Mouse (Mus musculus) adrenal gland, postnatal 10 days (tissue): Measurements from ENCODE around the gene Ssxb5. TPM values are rescaled to one million over a fixed set of nuclear protein-coding genes. Genes with fewer than 3 reads are reported as not detected.
"Not testable (repeated sequence)": the region's sequence is repeated elsewhere in the genome, so short reads cannot be mapped to it uniquely, and the experiment has no call there.

Source experiments
- DNase-seq: peaks from one replicate; pipeline ENCODE4 v3.0.0; 2021; ENCODE audit warnings: mixed read lengths
- long read RNA-seq, 2 experiments: library from polyadenylated mRNA; stranded (forward); transcript quantifications; one replicate each; pipeline ENCODE4 v2.0.0; 2021
- total RNA-seq, 2 experiments: library from RNA; stranded (reverse); gene quantifications; 2 replicates each; pipeline ENCODE4 v1.2.3; 2021

Ssxb5 gene
- total RNA-seq = not detected
- long read RNA-seq, experiment 1 = 0 reads
- long read RNA-seq, experiment 2 = 0 reads

DNA sequence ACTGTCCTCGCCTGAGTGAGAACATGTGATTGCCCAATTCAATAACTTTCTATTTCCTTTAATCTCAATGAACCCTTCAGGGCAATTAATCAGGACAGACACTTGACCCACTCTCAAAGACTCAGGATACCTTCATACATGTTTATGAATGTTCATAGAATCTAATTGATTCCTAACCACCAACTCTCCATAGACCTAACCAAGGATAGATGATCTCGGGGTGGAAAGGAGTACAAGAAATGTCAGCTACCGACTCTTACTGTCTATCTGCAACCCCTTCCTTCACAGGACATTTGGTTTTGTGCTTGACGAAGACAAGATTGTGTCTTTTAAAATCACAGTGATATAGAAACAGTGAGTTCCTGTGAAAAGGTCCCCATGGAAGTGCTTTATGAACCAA lies at the start of gene Ssxb5:
Ssxb5 (plus strand) TSS at position 301 of the 400 bp plus-strand sequence.
- DNase-seq = not testable (repeated sequence)

DNA sequence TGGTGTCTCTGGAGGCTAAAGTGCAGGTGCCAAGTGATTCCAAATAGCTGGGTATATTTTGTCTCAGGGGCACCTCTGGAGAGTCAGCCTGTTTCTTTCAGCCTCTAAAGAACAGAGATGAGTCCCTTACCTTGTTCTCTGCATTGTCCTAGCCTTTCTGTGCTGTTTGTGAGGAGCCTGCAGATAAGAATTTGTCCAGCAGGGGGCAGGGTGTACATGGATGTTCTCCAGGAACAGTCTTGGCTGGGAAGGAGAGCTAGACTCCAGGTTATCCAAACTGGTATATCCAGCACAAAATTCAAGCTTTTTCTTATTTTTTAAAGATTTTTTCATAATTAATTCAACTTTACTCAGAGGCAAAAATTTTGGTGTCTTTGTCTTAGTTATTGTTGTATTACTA lies 28.6 kb downstream of the Ssxb5 start:
- peak; percentile 67 for DNase-seq

DNA sequence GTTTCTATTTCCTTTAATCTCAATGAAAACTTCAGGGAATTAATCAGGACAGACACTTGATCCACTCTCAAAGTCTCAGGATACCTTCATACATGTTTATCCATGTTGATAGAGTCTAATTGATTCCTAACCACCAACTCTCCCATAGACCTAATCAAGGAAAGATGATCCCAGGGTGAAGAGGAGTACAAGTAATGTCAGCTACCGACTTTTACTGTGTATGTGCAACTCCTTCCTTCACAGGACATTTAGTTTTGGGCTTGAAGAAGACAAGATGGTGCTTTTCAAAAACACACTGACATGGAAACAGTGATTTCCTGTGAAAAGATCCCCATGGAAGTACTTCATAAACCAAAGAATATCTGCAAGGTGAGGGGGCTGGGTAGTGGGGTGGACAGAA lies 40.2 kb downstream of the Ssxb5 start, which contains the start of gene Gm6592:
Gm6592 (plus strand) TSS at position 301 of the 400 bp plus-strand sequence.
- no peak for DNase-seq

DNA sequence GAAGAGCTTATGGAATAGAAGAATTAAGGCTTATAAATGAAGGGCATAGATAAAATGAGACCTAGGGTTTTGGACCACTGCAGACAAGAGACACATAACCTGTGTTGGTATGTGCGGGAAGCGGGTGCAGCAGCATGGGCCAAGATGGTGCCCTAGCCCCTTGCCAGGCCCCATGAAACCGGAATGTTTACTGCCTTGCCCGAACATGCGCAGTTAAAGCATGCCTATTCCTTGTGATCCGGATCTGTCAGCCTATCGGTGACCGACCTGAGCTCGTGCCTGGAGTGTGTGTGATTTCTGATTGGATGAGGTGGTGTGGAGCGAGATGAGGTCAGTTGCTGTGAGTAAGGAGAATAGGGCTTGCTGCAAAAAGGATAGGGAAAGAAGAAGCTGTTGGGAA lies 49.0 kb downstream of the Ssxb5 start:
- DNase-seq = no peak

Other genes starting within 250 kb of the Ssxb5 start
- not detected for gene Ssxb3, start 211.9 kb upstream of the Ssxb5 start, total RNA-seq
- not detected for gene Ssxb8, start 112.8 kb upstream of the Ssxb5 start, total RNA-seq
- gene Ssx9, start 55.3 kb upstream of the Ssxb5 start, total RNA-seq = not detected
- gene Gm6592, start 40.3 kb downstream of the Ssxb5 start, total RNA-seq = not detected
- not detected for gene Gm5751, start 70.6 kb downstream of the Ssxb5 start, total RNA-seq
- gene B630019K06Rik, start 88.7 kb downstream of the Ssxb5 start, total RNA-seq = 1 to 10 TPM; 7.7 to 7.8 TPM
- not detected for gene Fthl17b, start 159.3 kb downstream of the Ssxb5 start, total RNA-seq
- gene Fthl17c, start 172.9 kb downstream of the Ssxb5 start, total RNA-seq = not detected
- gene Fthl17d, start 183.1 kb downstream of the Ssxb5 start, total RNA-seq = not detected
- not detected for gene Fthl17e, start 229.8 kb downstream of the Ssxb5 start, total RNA-seq